Mouse (Mus musculus) hindbrain, embryonic 16.5 days (tissue): ENCODE data around the gene Srgap2. TPM values are rescaled to one million over a fixed set of nuclear protein-coding genes. Genes with fewer than 3 reads are reported as not detected.
A peak's percentile ranks its signal among the peaks of the same experiment; 100 is the strongest.

Experiments used
- ATAC-seq: fragments of 200-750 bp; cut with Nextera tagmentation; 2 replicates; pipeline ENCODE4 v1.8.0; 2017; ENCODE audit warnings: moderate TSS enrichment, moderate library complexity
- H3K27ac ChIP-seq: fragments of 300-500 bp; sonication (generic); 2 replicates; pipeline ENCODE4 v1.5.1; 2014; ENCODE audit warnings: low read depth, mild to moderate bottlenecking, control low read depth, low read length, moderate library complexity
- H3K27me3 ChIP-seq: fragments of 300-500 bp; sonication (generic); replicated peaks from 2 replicates; pipeline ENCODE4 v1.6.1; 2014; ENCODE audit warnings: low read length; ENCODE audit not compliant: control insufficient read depth, insufficient read depth
- H3K36me3 ChIP-seq: fragments of 300-500 bp; sonication (generic); 2 replicates; pipeline ENCODE4 v1.6.1; 2014; ENCODE audit warnings: mild to moderate bottlenecking, low read length, moderate library complexity, mixed read lengths; ENCODE audit not compliant: control insufficient read depth, insufficient read depth
- H3K4me1 ChIP-seq: fragments of 300-500 bp; sonication (generic); 2 replicates; pipeline ENCODE4 v1.6.1; 2014; ENCODE audit warnings: low read depth, low read length; ENCODE audit not compliant: control insufficient read depth, insufficient read depth
- H3K4me2 ChIP-seq: fragments of 300-500 bp; sonication (generic); 2 replicates; pipeline ENCODE4 v1.6.1; 2014; ENCODE audit warnings: mild to moderate bottlenecking, low read length, control low read depth, moderate library complexity
- H3K4me3 ChIP-seq: fragments of 300-500 bp; sonication (generic); 2 replicates; pipeline ENCODE4 v1.5.1; 2014; ENCODE audit warnings: mild to moderate bottlenecking, low read length, control low read depth, moderate library complexity
- H3K9ac ChIP-seq: fragments of 300-500 bp; sonication (generic); 2 replicates; pipeline ENCODE4 v1.6.1; 2014; ENCODE audit warnings: low read depth, mild to moderate bottlenecking, control low read depth, low read length, moderate library complexity
- H3K9me3 ChIP-seq: fragments of 300-500 bp; sonication (generic); 2 replicates; pipeline ENCODE4 v1.6.1; 2014; ENCODE audit warnings: mild to moderate bottlenecking, low read length, moderate library complexity; ENCODE audit not compliant: control insufficient read depth
- WGBS: fragments of 180-500 bp; shearing (Covaris S2); extraction: QIAGEN DNeasy Blood & Tissue Kit; methylation state at CpG from one replicate; pipeline ENCODE4 v1.1.7; 2014; 5-methylcytosine and 5-hydroxymethylcytosine counted together
- polyA plus RNA-seq: library from polyadenylated mRNA; unstranded; fragments of >200 nt; fragmentation: Nextera tagmentation; extraction: Ambion mirVana; gene quantifications from 2 replicates; pipeline ENCODE4 v1.2.1, GENCODE M21; 2015

The Srgap2 gene
- polyA plus RNA-seq, 1 experiment from 2014 or later, result 24.6 TPM

- Histone ChIP-seq H3K4me2 (peak overlapping the region; percentile 92), H3K4me1 (peaks cover 13% of the 10 kb centered on the region), H3K9me3 (no peaks in the 10 kb centered on the region), H3K9ac (peak overlapping the region; percentile 95), H3K27ac (no peak overlapping the region), H3K4me3 (peak overlapping the region; percentile 79), H3K36me3 (no peaks in the 10 kb centered on the region), H3K27me3 (no peaks in the 10 kb centered on the region)
- peak; percentile 58 for ATAC-seq
- 5% methylated on average over 9 of the region's 9 CpGs for WGBS
These were observed 281.2 kb downstream of the Srgap2 start for GRCm38 (mm10) chr1:131245926-131246325.

GRCm38 (mm10) chr1:131245089-131245856 is 281.9 kb downstream of the Srgap2 start, which contains the start of gene Rassf5:
TSS of gene Rassf5 (minus strand) at chr1:131245258.
- peak; percentile 71 for ATAC-seq
- H3K27me3 ChIP-seq, result no peaks in the 10 kb centered on the region
- no peaks in the 10 kb centered on the region for H3K9me3 ChIP-seq
- peak within 1 kb of the TSS; percentile 65 for H3K27ac ChIP-seq
- 1% methylated on average over 31 of the region's 60 CpGs for WGBS
- peak within 1 kb of the TSS; percentile 95 for H3K9ac ChIP-seq
- H3K36me3 ChIP-seq, result no peaks in the 10 kb centered on the region
- H3K4me3 ChIP-seq, result peak within 1 kb of the TSS; percentile 79
- H3K4me1 ChIP-seq, result peaks cover 14% of the 10 kb centered on the region
- H3K4me2 ChIP-seq, result peak within 1 kb of the TSS; percentile 92

GRCm38 (mm10) chr1:131244536-131245088 is 282.5 kb downstream of the Srgap2 start:
- Histone ChIP-seq H3K27me3 (no peaks in the 10 kb centered on the region), H3K4me1 (peaks cover 18% of the 10 kb centered on the region), H3K4me2 (peak overlapping the region; percentile 92), H3K9me3 (no peaks in the 10 kb centered on the region), H3K36me3 (no peaks in the 10 kb centered on the region), H3K27ac (peak overlapping the region; percentile 65), H3K9ac (peak overlapping the region; percentile 95), H3K4me3 (peak overlapping the region; percentile 79)
- WGBS, result 1% methylated on average over 54 of the region's 57 CpGs
- peak; percentile 32 for ATAC-seq

- ATAC-seq, result no peak
- Histone ChIP-seq H3K27me3 (no peaks in the 10 kb centered on the region), H3K4me1 (peaks cover 28% of the 10 kb centered on the region), H3K27ac (no peak overlapping the region), H3K9me3 (no peaks in the 10 kb centered on the region), H3K9ac (no peak overlapping the region; the same call in 1 of the 2 replicates), H3K4me2 (peak overlapping the region; percentile 92), H3K4me3 (no peak overlapping the region), H3K36me3 (no peaks in the 10 kb centered on the region)
- 63% methylated on average over 6 of the region's 6 CpGs for WGBS
These were observed 284.2 kb downstream of the Srgap2 start for GRCm38 (mm10) chr1:131242956-131243355.

- Histone ChIP-seq H3K27me3 (no peaks in the 10 kb centered on the region), H3K4me2 (0 out of 2 replicates have a peak overlapping the region, but pooled peaks have one; percentile 2), H3K36me3 (no peaks in the 10 kb centered on the region), H3K9ac (no peak overlapping the region), H3K4me1 (peaks cover 21% of the 10 kb centered on the region), H3K9me3 (no peaks in the 10 kb centered on the region), H3K27ac (peak overlapping the region; percentile 67), H3K4me3 (no peak overlapping the region)
- ATAC-seq, result peak; percentile 29; the same call in 1 of the 2 replicates
- 34% methylated on average over 12 of the region's 12 CpGs for WGBS
These were observed 287.5 kb downstream of the Srgap2 start for GRCm38 (mm10) chr1:131239576-131240193.

- H3K4me1 ChIP-seq, result peaks cover 21% of the 10 kb centered on the region
- no peak overlapping the region for H3K9ac ChIP-seq
- H3K4me3 ChIP-seq, result no peak overlapping the region
- no peak for ATAC-seq
- no peak overlapping the region for H3K4me2 ChIP-seq
- no peaks in the 10 kb centered on the region for H3K27me3 ChIP-seq
- 62% methylated on average over 8 of the region's 8 CpGs for WGBS
- peak overlapping the region; percentile 67; the same call in 1 of the 2 replicates for H3K27ac ChIP-seq
- H3K9me3 ChIP-seq, result no peaks in the 10 kb centered on the region
- H3K36me3 ChIP-seq, result no peaks in the 10 kb centered on the region
These were observed 288.2 kb downstream of the Srgap2 start for GRCm38 (mm10) chr1:131238931-131239381.

GRCm38 (mm10) chr1:131236077-131236476 is 291.1 kb downstream of the Srgap2 start:
- Histone ChIP-seq H3K4me1 (peaks cover 17% of the 10 kb centered on the region), H3K4me2 (no peak overlapping the region), H3K9me3 (no peaks in the 10 kb centered on the region), H3K36me3 (no peaks in the 10 kb centered on the region), H3K9ac (no peak overlapping the region), H3K4me3 (no peak overlapping the region), H3K27me3 (no peaks in the 10 kb centered on the region), H3K27ac (no peak overlapping the region)
- WGBS, result 65% methylated on average over 7 of the region's 7 CpGs
- no peak for ATAC-seq
